Mouse (Mus musculus): ENCODE measurements around the gene Siah2. TPM values are rescaled to one million over a fixed set of nuclear protein-coding genes. Genes with fewer than 3 reads are reported as not detected.

Siah2 gene
- 7.6 and 7.8 TPM in 2 replicates for polyA plus RNA-seq (2016; fragmentation: Nextera tagmentation; extraction: Ambion mirVana)

DNA sequence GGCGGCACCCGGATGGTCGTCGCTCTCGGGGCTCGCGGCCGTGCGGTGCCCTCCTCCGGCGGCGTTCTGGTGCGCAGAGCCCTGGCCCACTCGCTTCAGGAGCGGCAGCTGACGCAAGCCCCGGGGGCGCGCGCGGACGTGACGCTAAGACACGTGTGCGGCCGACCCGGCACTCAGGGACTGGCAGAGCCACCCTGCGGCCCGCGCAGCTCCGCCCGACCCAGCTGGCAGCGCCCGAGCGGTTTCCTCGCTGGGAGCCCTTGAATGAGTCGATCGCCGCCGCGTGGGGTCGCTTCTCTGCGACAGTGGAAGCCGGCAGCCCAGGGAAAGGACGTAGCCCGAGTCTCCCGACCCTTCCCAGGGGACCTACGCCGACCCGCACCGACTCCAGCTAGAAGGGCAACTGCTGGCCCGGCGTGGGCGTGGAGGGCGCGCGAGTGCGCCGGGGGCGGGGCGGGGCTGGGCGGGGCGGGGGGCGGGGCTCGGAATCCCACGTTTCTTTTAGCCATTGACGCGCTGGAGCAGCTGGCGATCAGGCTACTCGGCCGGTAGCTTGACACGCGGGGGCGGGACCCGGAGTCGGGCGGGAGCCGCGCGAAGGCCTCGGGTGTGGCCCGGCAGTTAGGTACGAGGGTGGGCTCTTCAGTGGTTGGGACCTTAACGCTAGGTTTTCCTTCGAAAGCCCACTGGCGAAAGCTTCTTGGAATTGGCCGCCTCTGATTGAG is at the start of gene Siah2:
Siah2 (minus strand) TSS at position 404 of the 725 bp plus-strand sequence.
- Histone ChIP-seq H3K4me3 (peak within 1 kb of the TSS; percentile 87), H3K4me1 (peaks cover 16% of the 10 kb centered on the region; the same call in 1 of the 2 replicates), H3K9ac (peak within 1 kb of the TSS; percentile 87), H3K27ac (peak within 1 kb of the TSS; percentile 86), H3K36me3 (no peaks in the 10 kb centered on the region), H3K27me3 (peaks cover 14% of the 10 kb centered on the region), H3K9me3 (replicated peaks) (no peaks in the 10 kb centered on the region), H3K4me2 (replicated peaks) (peak within 1 kb of the TSS; percentile 92)
- WGBS: under 1% methylated on average over 64 of the region's 87 CpGs
- peak; percentile 97 for ATAC-seq (ENCODE audit: low FRiP score)

DNA sequence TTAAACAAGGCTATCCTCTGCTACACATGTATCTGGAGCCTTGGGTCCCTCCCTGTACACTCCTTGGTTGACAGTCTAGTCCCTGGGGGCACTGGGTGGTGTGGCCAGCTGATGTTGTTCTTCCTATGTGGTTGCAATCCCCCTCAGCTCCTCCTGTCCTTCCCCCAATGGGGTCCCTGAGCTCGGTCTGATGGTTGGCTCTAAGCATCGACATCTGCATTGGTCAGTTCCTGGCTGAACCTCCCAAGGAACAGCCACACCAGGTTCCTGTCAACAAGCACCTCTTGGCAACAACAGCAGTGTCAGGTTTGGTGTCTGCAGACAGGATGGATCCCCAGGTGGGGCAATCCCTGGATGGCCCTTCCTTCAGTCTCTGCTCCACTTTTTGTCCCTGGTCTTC is 47.3 kb upstream of the Siah2 start:
- ATAC-seq (ENCODE audit: low FRiP score): no peak
- no peaks in the 10 kb centered on the region for H3K27me3 ChIP-seq
- no peak overlapping the region for H3K4me3 ChIP-seq
- no peak overlapping the region for H3K9ac ChIP-seq
- H3K9me3 ChIP-seq (replicated peaks): no peaks in the 10 kb centered on the region
- WGBS: 67% methylated on average over 2 of the region's 2 CpGs
- no peak overlapping the region for H3K4me2 ChIP-seq (replicated peaks)
- no peaks in the 10 kb centered on the region for H3K36me3 ChIP-seq
- no peak overlapping the region for H3K27ac ChIP-seq
- H3K4me1 ChIP-seq: peaks cover 7% of the 10 kb centered on the region; the same call in 1 of the 2 replicates

DNA sequence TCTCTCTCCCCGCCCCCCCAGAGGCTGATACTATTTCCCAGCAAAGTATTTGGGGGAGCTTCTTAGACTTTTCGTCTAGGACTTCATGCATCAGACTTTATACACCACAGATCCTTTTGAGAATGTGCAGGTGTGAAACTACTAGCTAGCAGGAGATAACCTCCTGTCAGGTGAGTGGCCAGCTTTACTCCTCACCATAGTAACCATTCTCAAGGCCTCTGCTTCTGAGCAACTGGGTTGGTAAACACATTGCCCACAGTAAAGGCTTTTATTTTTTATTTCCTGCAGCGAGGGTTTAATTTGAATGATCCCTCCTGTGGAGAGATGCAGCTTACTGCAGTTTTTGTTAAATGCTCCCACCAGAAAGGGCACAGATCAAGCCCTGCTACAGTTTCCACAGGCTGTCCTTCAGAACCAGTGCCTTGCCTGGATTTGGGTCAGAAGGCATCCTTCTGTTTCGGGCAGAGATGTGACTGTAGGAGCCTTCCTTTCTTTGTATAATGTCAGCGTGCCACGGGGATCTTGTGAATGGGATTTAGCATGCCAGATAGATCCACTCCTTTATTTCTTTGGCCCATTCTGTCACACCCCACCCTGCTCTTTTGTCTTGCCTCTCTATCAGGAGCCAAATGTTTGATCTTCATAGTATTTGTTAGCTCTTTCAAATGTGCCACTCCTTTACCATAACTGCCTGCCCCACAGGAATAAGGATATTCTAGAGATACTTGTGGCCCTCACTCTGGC is 46.3 kb upstream of the Siah2 start:
- Histone ChIP-seq H3K27ac (no peak overlapping the region), H3K4me1 (peaks cover 7% of the 10 kb centered on the region; the same call in 1 of the 2 replicates), H3K36me3 (no peaks in the 10 kb centered on the region), H3K9me3 (replicated peaks) (no peaks in the 10 kb centered on the region), H3K4me2 (replicated peaks) (no peak overlapping the region), H3K9ac (no peak overlapping the region), H3K4me3 (no peak overlapping the region), H3K27me3 (no peaks in the 10 kb centered on the region)
- WGBS: 12% methylated on average over 6 of the region's 6 CpGs
- ATAC-seq (ENCODE audit: low FRiP score): no peak

DNA sequence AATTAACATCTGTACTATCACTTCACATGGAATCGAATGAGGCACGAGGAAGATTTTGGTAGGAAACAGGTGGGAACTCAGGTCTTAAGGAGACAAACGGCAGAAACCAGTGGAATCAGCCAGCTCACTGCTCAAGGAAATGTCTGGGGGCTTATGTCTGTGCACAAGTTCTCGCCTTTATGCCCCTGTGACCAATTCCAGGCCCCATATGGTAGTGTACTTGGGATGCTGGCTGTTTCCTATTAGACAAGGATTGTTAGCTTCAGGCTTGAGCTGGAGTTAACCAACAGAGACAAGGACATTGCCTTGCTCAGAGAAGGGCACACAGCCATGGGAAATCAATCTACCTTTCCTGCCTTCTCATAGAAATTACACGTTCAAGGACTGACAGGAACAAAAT is 39.3 kb upstream of the Siah2 start:
- ATAC-seq (ENCODE audit: low FRiP score): no peak
- Histone ChIP-seq H3K9me3 (replicated peaks) (no peaks in the 10 kb centered on the region), H3K27me3 (no peaks in the 10 kb centered on the region), H3K4me3 (no peak overlapping the region), H3K27ac (no peak overlapping the region), H3K36me3 (no peaks in the 10 kb centered on the region), H3K9ac (no peak overlapping the region), H3K4me1 (peaks cover 3% of the 10 kb centered on the region; the same call in 1 of the 2 replicates), H3K4me2 (replicated peaks) (no peak overlapping the region)
- WGBS: 73% methylated on average over 5 of the region's 5 CpGs

DNA sequence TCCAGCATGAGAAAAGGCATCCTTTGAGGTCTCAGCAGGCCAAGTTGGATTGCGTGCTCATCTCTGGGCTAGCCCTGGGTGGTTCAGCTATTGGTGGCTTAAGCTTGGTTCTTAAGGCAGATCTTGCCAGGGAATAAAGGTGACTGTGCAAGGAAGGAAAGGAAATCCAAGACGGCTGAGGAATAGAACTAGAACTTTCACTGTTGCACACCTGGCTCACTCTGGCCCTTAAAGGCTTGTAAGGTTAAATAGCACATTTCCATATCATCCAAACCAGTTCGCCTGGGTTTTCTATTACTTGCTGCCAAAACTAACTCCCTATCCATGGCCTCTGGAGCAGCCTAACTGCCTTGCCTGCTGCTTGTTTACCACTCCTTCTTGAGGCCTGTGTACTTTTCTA is 38.4 kb upstream of the Siah2 start:
- Histone ChIP-seq H3K27me3 (no peaks in the 10 kb centered on the region), H3K27ac (no peak overlapping the region), H3K4me3 (no peak overlapping the region), H3K4me1 (peaks cover 3% of the 10 kb centered on the region; the same call in 1 of the 2 replicates), H3K36me3 (no peaks in the 10 kb centered on the region), H3K9me3 (replicated peaks) (no peaks in the 10 kb centered on the region), H3K4me2 (replicated peaks) (no peak overlapping the region), H3K9ac (no peak overlapping the region)
- no peak for ATAC-seq (ENCODE audit: low FRiP score)
- 88% methylated on average over 3 of the region's 3 CpGs for WGBS

DNA sequence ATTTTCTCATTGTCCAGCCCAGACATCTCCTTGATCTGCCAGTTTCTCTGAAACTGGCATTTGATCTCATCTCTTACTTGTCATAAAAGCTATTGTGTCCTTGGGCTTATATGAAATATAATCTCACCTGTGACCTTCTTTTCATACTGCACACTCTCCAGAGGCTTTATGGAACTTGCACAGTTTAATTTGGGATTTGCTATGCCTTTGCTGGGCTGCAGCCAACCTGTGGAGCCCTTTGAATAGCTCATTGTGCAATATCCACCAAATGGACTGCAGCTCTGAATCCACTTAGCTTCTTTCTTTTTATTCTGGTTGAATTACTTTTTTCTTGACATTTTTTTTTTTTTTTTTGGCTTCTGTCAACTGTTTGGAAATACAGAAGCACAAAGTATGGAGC is 37.3 kb upstream of the Siah2 start:
- no peak overlapping the region for H3K9ac ChIP-seq
- no peaks in the 10 kb centered on the region for H3K9me3 ChIP-seq (replicated peaks)
- H3K4me3 ChIP-seq: no peak overlapping the region
- no peaks in the 10 kb centered on the region for H3K36me3 ChIP-seq
- ATAC-seq (ENCODE audit: low FRiP score): no peak
- H3K4me1 ChIP-seq: peaks cover 3% of the 10 kb centered on the region; the same call in 1 of the 2 replicates
- no peaks in the 10 kb centered on the region for H3K27me3 ChIP-seq
- H3K27ac ChIP-seq: no peak overlapping the region
- no peak overlapping the region for H3K4me2 ChIP-seq (replicated peaks)

DNA sequence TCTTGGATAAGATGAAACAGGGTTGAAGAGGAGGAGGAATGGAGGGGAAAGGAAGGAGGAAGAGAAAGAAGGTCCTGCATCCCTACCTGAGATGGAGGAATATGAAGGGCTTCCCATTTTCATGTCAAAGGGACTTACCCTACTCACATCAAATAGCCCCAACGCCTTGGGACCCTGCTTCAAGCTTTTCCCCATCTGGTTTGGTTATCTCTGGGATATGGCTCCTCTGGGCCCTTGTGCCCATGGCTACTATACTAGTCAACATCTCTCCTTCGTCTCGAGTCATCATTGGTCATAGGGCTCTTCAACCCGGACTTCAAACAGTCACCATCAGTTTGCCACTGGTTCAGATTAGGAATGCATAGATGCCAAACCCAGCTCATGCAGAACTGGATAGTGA is 35.4 kb upstream of the Siah2 start:
- 85% methylated on average over 4 of the region's 4 CpGs for WGBS
- no peak for ATAC-seq (ENCODE audit: low FRiP score)
- H3K9ac ChIP-seq: no peak overlapping the region

DNA sequence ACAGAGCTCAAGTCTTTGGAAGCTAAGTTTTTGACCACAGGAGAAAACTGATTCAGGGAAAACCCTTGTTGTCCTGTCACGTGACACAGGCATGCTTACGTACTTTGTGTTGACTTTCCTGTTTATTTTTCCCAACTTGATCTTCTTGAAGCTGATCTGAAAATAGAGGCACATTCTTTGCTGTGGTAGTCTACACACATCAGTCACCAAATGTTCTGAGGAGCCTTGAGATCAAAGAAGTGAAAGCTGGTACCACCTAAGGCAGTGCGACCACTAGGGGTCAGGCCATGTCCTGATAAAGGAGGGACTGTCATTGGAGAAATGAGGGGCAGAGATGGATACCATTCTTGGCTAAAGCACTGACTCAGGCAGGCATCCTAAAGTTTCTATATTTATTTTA is 34.8 kb upstream of the Siah2 start:
- H3K4me1 ChIP-seq: peaks cover 3% of the 10 kb centered on the region; the same call in 1 of the 2 replicates
- no peak overlapping the region for H3K27ac ChIP-seq
- ATAC-seq (ENCODE audit: low FRiP score): no peak
- H3K36me3 ChIP-seq: no peaks in the 10 kb centered on the region
- 42% methylated on average over 3 of the region's 3 CpGs for WGBS
- no peak overlapping the region for H3K4me3 ChIP-seq
- no peaks in the 10 kb centered on the region for H3K27me3 ChIP-seq
- no peaks in the 10 kb centered on the region for H3K9me3 ChIP-seq (replicated peaks)
- no peak overlapping the region for H3K9ac ChIP-seq
- no peak overlapping the region for H3K4me2 ChIP-seq (replicated peaks)

More for the DNA sequence above, 35.4 kb upstream of the Siah2 start:
- H3K27ac ChIP-seq: no peak overlapping the region
- no peaks in the 10 kb centered on the region for H3K27me3 ChIP-seq
- no peaks in the 10 kb centered on the region for H3K36me3 ChIP-seq
- H3K4me3 ChIP-seq: no peak overlapping the region
- H3K9me3 ChIP-seq (replicated peaks): no peaks in the 10 kb centered on the region
- peaks cover 3% of the 10 kb centered on the region; the same call in 1 of the 2 replicates for H3K4me1 ChIP-seq
- no peak overlapping the region for H3K4me2 ChIP-seq (replicated peaks)

DNA sequence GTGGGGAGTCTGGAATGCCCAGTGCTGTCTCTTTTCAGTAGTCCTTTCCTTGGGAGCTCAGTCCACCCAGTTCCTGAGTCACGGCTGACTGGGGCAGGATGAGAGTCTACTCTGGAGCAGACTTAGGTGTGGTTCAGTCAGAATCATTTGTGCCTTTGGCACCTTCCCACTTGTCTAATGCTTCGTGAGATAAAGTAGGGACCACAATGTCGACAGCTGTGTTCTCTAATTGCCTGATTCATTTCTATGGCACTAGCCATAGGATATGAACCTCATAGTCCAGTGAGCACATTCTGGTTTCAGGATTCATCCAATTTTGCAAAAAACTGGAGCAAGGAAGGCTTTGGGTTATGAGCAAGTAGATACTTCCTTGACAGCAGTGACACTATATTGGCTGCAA is 34.2 kb upstream of the Siah2 start:
- H3K9ac ChIP-seq: no peak overlapping the region
- no peak overlapping the region for H3K27ac ChIP-seq
- ATAC-seq (ENCODE audit: low FRiP score): no peak
- WGBS: 89% methylated on average over 3 of the region's 3 CpGs
- no peak overlapping the region for H3K4me2 ChIP-seq (replicated peaks)
- H3K9me3 ChIP-seq (replicated peaks): no peaks in the 10 kb centered on the region
- H3K4me3 ChIP-seq: no peak overlapping the region
- peaks cover 3% of the 10 kb centered on the region; the same call in 1 of the 2 replicates for H3K4me1 ChIP-seq
- no peaks in the 10 kb centered on the region for H3K36me3 ChIP-seq
- H3K27me3 ChIP-seq: no peaks in the 10 kb centered on the region

DNA sequence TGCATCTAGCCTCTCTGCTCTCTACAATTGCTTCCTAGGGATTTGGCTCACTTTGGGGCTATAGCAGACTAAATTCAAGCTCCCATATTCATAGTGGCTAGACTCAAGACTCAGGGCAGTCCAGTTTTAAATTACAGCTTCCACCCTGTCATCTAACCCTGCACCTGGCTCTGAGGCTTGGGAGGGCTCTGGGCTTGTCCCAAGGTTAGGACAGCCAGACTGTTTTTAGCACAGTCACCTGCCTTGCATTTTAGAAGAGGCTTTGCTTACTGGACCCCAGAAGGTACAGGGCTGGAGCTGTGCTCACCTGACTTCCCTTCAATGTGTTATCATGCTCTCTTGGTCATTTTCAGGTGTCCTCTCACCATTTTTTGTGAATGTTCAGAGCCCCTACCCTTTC is 32.6 kb upstream of the Siah2 start:
- peaks cover 3% of the 10 kb centered on the region; the same call in 1 of the 2 replicates for H3K4me1 ChIP-seq
- no peak overlapping the region for H3K27ac ChIP-seq
- H3K9ac ChIP-seq: no peak overlapping the region
- no peaks in the 10 kb centered on the region for H3K27me3 ChIP-seq
- no peaks in the 10 kb centered on the region for H3K9me3 ChIP-seq (replicated peaks)
- H3K36me3 ChIP-seq: no peaks in the 10 kb centered on the region
- no peak overlapping the region for H3K4me3 ChIP-seq
- no peak overlapping the region for H3K4me2 ChIP-seq (replicated peaks)
- no peak for ATAC-seq (ENCODE audit: low FRiP score)

DNA sequence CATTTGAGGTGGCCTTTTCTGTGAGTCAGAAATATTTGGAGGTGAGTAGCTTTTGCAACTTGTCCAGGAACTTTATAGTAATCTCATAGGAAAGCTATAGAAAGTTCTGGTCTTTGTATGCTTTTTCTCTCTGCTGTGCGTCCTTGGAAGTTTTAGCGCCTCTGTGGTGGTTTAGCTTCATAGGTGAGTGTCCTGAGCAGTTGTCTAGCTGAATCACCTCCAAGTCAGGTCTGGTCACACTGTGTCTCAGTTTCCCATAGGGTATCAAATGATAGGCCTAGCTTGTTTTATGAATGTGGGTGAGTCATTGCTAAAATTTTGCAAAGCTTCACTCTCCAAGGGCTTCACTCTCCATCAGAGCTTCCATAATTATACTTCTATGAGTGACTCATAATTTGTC is 31.5 kb upstream of the Siah2 start:
- no peaks in the 10 kb centered on the region for H3K9me3 ChIP-seq (replicated peaks)
- H3K4me3 ChIP-seq: no peak overlapping the region
- no peak overlapping the region for H3K4me2 ChIP-seq (replicated peaks)
- H3K36me3 ChIP-seq: no peaks in the 10 kb centered on the region
- no peaks in the 10 kb centered on the region for H3K27me3 ChIP-seq
- no peak for ATAC-seq (ENCODE audit: low FRiP score)
- no peak overlapping the region for H3K9ac ChIP-seq
- 95% methylated on average over 2 of the region's 2 CpGs for WGBS
- no peaks in the 10 kb centered on the region for H3K4me1 ChIP-seq
- H3K27ac ChIP-seq: no peak overlapping the region

DNA sequence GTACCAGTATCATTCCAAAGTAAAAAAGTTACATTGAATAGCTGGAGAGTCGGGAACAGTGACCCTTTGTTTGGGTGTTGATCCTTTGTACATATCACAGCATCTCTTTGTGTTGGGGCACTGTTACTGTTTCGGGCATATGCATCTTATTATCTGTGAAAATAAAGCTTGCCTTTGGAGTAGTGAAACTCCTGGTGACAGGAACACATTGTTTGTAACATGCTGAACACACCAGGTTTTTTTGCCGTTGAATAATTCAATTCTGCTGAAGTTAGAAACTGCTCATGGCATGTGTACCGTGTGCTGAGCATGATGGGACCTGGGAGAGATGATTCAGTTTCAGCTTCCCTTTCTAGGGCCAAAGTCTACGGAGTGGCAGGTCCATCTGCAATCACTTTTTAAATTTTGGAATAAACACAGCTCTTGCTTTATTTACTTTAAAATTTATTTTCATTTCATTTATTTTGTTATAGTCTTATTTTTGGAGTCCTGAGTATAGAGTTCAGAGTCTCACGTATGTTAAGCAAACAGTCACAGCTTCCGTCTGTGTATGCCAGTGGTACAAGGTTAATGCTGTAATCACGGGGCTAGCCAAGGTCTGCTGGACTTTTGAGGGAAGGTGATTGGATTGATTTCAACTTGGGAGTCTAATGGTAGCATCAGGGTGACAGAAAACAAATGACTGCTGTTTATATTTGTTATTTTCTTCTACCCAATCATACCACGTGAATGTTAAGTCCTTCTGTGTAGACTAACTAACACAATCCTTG is 27.4 kb upstream of the Siah2 start:
- Histone ChIP-seq H3K27me3 (no peaks in the 10 kb centered on the region), H3K9me3 (replicated peaks) (0 out of 2 replicates have a peak, but pooled peaks cover 3% of the 10 kb centered on the region), H3K4me2 (replicated peaks) (no peak overlapping the region), H3K9ac (no peak overlapping the region), H3K4me1 (no peaks in the 10 kb centered on the region), H3K4me3 (no peak overlapping the region), H3K27ac (no peak overlapping the region), H3K36me3 (no peaks in the 10 kb centered on the region)
- 62% methylated on average over 9 of the region's 9 CpGs for WGBS
- no peak for ATAC-seq (ENCODE audit: low FRiP score)
